Comparison of ENCODE assay signal across 12 mouse cellular contexts in the genomic region with DNA sequence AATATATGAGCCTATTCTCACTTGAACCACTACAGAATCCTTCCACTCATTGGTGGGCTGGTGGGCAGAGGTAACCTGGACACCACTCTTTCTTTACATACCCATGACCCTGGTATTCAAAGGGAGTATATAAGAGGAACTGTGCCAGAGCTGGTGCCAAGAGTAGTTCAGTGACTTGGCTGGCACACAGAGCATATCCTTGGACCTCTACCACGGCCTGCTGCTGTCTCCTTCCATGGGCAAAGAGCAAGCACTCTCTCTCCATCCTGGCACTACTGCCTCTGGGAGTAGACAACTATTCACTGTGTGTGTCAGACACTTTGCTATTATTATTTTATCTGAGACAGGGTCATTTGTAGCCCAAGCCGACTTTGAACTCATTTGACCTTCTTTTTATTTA.
"Had no signal": no experiment of that assay in that cellular context is flagged by ENCODE, and none has a peak within 500 bp of the region (broad histone marks: within the 10 kb centered on the region; RNA-seq: fewer than 3 reads in every experiment).

No protein-coding gene starts in this region.

- DNase-seq: gastrocnemius, postnatal 25 days; heart, adult 18-20 months; heart, postnatal 10 days; heart, postnatal 4 days; kidney, adult 18-20 months; kidney, adult 8-10 months; kidney, postnatal 10 days; kidney, postnatal 25 days; kidney, postnatal 4 days; liver; liver, embryonic 13.5 days; liver, postnatal 0 days had no signal
